Mouse (Mus musculus) right cerebral cortex, postnatal 4 days (tissue): ENCODE measurements around the gene Cdc25a.

ENCODE experiments used
- DNase-seq: peaks from one replicate; pipeline ENCODE4 v3.0.0-alpha.2; 2022

Gene Cdc25a

GRCm38 (mm10) chr9:109932756-109933375 is 57.5 kb downstream of the Cdc25a start:
- DNase-seq: peak; percentile 28

GRCm38 (mm10) chr9:109939401-109939800 is 64.0 kb downstream of the Cdc25a start:
- DNase-seq: no peak

GRCm38 (mm10) chr9:109942796-109943195 is 67.4 kb downstream of the Cdc25a start:
- no peak for DNase-seq
